Mouse (Mus musculus) spleen, postnatal 14 days (tissue): Measurements from ENCODE around the gene Adcyap1.

ENCODE experiments used
- DNase-seq, 2 experiments: peaks; one replicate each; pipeline ENCODE4 v3.0.0; 2021 to 2022; ENCODE audit warnings: low spot score in 2 of 2

The Adcyap1 gene

GRCm38 (mm10) chr17:93198717-93199116 is at the start of gene Adcyap1:
TSS of gene Adcyap1 (plus strand) at chr17:93199017.
- no peak for DNase-seq

DNA sequence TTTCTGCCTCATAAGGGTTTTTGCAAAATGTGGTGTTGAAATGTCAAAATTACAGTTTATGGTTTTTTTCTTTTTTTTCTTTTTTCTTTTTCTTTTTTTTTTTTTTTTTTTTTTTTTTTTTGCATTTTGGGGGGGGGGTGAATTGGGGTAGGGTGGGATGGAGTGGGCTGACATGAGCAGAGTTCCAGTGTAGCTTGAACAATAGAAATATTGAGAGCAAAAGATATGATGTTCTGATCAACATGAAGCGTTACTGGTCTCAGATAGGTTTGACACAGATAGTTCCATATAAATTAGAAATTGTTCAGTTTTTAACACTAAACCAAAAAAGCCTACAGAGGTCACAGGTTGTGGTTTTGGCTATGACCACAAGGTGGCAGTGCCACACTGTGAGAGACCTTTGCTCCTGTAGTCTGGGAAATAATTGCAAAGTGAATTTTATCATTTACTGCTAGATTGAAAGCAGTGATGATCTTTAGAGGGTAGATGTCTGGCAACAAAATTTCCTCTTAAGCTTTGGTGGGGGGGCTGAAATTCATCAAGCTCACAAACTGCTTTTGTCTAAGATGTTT is 40.5 kb upstream of the Adcyap1 start:
- no peak for DNase-seq

- no peak for DNase-seq
Observed at GRCm38 (mm10) chr17:93169572-93169971, 29.2 kb upstream of the Adcyap1 start.

DNA sequence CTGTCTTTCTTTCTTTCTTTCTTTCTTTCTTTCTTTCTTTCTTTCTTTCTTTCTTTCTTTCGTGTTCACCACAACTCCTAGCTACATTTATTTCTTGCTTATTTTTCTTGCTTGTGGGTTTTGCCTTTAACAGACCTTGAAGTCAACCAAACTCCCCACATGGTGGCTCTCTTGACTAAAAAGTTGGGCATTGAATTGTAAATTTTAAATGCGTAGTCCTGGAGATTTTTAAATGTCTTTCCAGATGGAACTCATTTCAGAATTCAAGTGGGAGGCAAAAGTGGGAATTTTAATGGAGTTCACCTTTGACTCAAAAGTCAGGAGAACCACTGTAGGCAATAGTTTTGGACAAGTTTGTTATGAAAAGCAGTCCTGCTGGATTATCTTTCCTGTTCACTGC is 2.0 kb upstream of the Adcyap1 start:
- no peak for DNase-seq

DNA sequence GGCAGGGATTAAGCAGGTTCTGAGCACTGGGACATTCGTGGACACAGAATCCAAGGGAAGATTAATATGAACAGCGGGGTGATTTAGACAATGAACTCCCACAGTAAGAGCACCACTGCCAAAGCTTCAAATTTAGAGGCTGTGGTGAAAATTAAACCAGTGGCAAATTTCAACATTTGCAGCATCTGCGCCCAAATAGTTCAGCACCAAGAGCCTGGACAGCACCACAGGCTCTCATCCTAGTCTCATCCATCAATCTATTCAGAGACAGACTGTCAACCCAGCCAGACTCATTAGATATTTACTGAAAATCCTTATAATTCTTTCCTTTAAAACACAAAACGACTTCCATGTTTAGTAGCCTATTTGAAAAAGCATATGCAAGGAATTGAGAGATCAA is 604 bp upstream of the Adcyap1 start:
- DNase-seq, result no peak

GRCm38 (mm10) chr17:93199218-93199617 is 401 bp downstream of the Adcyap1 start:
- no peak for DNase-seq

- DNase-seq, result no peak
Observed at GRCm38 (mm10) chr17:93199747-93200146, 930 bp downstream of the Adcyap1 start.

DNA sequence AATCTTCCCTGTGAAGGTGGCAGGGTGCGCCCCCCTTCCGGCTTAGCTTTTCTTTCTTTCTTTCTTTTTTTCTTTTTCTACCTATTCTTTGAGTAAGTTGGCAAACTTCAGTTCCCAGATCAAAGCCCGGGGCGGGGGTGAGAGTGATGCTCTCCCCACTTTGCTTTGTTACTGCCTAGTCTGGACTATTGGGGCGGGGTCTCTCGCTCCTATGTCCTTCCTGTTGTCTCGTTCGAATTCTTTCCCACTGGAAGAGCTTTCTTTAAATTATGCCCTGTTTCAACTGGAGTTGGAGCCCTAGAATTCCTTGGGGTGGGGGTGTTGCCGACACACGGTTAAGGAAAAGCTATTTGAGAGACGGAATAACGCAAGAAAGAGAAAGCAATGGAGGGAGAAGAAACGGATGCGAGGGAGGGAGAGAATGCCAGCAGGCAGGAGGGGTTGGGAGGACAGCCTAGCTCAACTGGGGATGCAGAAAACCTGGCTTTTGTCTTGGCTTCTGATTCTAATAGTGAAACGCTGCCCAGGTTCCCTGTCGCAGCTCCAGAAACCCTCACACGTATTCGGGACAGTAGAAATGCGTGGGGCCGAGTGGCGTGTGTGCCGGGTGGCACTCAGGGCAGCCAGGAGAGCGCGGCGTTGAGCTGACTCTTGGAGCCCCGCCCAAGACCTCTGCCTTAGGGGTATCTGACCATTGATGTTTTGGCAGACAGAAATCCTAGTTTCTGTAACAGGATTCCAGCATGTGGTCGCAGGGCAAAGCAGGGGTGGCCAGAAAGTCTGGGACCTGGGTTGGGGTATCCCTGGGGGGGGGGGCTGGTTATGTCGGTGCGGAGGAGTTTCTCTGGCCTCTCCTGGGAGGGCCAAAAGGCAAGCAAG is 1.8 kb downstream of the Adcyap1 start:
- DNase-seq, result no peak

DNA sequence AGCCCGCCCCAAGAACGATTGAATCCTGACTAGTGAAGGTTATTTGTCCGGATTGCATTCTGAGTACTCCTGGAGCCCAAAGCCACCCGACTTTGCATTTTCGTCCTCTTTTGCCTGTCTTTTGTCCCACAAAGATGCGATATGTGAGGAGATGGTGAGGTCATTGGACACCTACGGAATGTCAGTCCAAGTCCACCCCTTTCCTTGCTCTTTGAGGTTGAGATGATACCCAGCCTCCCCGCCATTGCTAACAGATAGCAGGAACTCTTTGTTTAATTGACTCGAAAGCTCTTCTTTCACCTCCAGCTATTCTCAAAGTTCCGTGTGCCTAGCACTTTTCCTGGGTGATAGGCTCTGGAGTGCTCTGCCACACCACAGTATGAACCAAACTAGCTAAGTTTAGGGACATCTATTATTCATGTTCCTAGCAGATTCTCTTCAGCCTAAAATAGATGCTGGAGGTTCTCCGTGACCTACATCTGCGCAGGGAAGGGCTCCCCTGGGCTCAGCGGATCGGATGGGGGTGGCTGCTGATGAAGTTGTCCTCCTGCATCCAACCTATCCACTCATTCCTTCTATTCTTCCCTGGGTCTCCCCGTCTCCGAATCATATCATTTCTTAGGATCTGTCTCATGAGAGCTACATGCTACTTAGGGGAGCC is 2.6 kb downstream of the Adcyap1 start:
- no peak for DNase-seq

DNA sequence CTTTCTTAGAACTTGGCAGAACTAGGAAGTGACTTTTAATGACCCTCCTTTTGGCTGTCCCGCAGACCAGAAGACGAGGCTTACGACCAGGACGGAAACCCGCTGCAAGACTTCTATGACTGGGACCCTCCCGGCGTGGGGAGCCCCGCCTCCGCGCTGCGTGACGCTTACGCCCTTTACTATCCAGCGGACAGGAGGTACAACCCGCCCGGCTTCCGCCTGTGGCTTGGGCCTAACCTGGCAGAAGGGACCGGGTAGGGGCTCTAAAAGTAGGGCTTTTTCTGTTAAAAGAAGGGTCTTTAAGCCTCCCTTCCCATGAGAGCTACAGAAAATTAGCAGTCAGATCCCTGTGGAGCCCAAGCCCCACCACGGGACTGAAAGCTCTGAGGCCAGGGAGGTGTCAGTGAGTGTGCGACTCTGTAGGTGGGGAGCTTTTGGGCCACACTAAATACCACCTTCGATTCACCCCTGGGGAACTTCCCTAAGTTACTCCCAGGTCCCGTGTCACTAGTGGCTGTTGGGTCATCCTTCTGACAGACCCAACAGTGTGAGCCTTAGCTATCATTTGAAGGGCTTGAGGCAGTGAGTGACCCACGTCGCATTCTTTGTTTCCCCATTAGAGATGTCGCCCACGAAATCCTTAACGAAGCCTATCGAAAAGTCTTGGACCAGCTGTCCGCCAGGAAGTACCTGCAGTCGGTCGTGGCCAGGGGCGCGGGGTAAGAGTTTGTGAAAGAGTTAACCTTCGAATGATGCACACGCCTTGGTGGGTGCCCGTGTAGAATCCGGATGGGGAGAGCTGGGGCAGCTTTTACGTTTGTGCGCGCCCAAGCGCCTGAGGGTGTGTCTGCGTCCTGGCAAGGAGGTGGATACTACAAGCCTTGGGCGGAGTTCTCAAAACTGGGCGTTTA is 3.6 kb downstream of the Adcyap1 start:
- DNase-seq, result no peak

DNA sequence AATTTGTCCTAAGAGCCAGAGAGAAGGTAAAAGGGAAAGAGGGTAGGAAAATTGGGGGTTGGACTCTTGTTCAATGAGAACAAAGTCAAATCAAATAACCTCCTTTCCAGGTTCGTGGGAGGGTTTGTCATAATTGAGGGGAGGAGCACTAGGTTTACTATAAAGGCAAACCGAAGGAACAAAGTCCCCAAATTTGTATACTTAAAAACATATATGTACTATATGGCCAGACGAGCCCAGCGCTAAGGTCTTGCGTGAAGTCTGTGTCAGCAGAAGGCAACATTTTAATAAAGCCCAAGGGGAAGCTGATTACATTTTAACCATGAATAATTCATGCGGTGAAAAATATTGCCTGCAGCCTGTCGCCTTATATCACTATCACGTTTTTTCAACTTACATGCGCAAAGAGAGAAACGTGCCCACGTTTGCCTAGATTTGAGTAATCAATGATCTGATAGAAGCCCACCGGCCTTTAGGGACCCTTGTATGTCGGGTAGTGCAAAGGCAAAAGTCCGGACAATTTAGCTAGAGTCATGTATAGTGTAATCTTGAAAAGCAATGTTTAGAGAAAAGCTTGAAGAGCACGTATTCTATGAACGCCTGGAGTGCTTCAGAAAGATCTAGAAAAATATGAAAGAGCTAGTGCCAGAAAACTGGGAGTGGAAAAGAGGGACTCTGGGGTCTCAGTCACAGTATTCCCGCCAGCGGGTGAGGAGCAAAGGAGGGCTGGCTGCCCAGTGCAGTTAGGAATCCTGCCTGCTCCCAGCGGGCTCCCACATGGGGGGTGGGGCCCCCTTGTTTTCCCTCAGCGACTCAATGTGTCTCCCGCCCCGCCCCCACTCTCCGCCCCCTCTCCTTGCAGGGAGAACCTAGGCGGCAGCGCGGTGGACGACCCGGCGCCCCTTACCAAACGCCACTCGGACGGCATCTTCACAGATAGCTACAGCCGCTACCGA is 4.5 kb downstream of the Adcyap1 start:
- no peak for DNase-seq

DNA sequence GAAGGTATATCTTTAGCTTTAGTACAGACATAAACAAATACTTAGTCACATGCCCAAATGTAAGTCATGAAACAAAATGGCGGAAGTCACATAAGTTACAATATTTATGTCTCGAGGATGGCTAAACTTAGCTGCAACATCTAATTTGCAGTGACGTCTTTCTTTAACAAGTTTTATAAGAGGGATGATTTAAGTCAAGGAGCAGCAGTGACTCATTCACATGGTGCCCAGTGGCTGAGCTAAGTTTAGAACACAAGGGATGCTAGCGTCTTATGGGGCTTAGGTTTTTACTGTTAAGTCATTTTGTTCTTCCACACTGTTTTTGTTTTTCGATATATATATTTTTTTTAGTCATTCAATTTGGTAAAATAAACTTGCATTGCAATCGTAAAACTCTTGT is 19.0 kb downstream of the Adcyap1 start:
- no peak for DNase-seq

DNA sequence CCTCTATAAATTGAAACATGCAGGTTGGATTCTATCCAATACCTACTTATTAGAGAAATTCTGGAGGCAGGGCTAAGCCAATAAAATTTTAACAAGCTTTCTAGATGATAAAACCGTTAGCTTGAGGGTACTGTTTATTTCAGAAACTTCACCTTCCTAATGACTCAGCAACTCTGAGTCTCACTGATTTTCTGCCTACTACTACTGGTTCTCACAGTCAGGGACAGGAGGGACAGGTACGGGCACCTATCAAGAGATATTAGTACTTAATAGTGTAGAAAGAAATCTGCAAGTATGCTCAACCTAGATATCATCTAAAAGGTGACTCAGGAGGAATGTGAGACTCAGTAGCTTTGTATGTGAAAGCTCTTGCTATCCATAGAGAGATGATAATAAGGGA is 19.8 kb downstream of the Adcyap1 start:
- DNase-seq, result no peak

DNA sequence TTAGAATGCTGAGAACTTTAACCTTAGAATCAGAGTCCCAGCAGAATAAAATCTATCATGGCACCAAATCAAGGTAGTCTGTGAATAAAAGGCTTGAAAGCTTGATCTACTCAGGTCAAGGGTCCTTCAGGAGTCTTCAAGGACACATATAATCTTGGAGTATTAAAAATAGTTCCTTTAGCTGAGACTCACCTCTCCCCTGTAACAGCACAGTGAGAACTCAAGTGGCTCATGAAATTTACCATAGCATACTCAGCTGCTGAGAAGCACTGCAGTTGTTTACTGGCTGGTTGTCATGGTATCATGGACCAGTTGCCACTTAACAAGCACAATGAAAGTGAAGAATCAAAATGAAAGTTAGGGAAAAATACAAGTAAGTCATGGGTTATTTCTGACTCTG is 38.5 kb downstream of the Adcyap1 start:
- no peak for DNase-seq
